Mouse (Mus musculus): Measurements from ENCODE around the gene Guca1b.

GRCm38 (mm10) chr17:47430815-47431214, 45.6 kb downstream of the Guca1b start:
- no peak for TF ChIP-seq CTCF (IDR thresholded peaks at IDR 0.05; ENCODE audit: control insufficient read depth, insufficient read depth, insufficient read length)
- TF ChIP-seq CEBPB (IDR thresholded peaks at IDR 0.05; ENCODE audit: low read depth) = no peak
- TF ChIP-seq MYOD1 (IDR thresholded peaks at IDR 0.05; ENCODE audit: control insufficient read depth, insufficient read length, low read depth) = no peak
- TF ChIP-seq MAX (IDR thresholded peaks at IDR 0.05) = no peak
- no peak for TF ChIP-seq USF1 (IDR thresholded peaks at IDR 0.05; ENCODE audit: low read depth)
- TF ChIP-seq FOSL1 (IDR thresholded peaks at IDR 0.05; ENCODE audit: insufficient read depth, low read length, poor library complexity, severe bottlenecking) = no peak

Measured in C2C12 (cell line).